Mouse (Mus musculus) liver (tissue): ENCODE results near the gene Stxbp3.
A peak's percentile ranks its signal among the peaks of the same experiment; 100 is the strongest.
"Not testable (repeated sequence)": the region's sequence is repeated elsewhere in the genome, so short reads cannot be mapped to it uniquely, and the experiment has no call there.

Experiments used
- DNase-seq: peaks from one replicate; pipeline ENCODE4 v3.0.0-alpha.2; 2020; ENCODE audit warnings: mixed read lengths

Gene Stxbp3

DNA sequence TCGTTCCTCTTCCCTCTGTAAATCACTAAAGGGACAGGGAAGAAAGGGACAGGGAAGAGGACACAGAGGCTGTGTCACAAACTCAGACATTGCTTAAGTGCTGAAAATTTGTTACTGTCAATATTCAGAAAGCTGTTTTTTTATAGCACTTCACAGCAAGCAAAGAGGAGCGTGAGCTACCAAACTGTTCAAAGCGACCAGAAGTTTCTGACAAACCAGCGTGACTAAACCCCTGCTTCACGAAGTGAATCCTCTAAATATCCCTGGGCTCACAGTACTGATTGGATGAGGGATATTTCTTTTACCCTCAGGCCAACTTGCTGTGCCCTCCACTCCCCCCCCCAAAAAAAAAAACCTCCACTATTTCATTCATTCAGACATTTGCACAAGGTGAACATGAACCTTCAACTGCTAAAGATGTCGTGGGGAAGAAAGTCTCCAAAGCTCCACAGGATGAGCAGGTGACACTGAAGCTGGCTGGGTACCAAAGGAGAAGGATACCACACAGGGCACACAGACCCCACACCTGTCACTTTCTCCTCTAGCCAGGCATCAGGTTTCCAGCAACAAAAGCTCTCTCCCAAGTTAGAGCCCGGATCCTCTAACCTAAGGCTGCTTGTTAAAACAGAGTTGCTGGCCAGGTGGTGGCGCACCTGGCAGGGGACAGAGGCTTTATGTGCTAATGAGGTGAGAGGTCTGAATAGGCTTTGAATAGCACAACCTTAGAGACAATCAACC, 16.2 kb upstream of the Stxbp3 start:
- DNase-seq = peak; percentile 26

- peak; percentile 23 for DNase-seq
Measured at GRCm38 (mm10) chr3:108855864-108856263, 15.5 kb upstream of the Stxbp3 start.

DNA sequence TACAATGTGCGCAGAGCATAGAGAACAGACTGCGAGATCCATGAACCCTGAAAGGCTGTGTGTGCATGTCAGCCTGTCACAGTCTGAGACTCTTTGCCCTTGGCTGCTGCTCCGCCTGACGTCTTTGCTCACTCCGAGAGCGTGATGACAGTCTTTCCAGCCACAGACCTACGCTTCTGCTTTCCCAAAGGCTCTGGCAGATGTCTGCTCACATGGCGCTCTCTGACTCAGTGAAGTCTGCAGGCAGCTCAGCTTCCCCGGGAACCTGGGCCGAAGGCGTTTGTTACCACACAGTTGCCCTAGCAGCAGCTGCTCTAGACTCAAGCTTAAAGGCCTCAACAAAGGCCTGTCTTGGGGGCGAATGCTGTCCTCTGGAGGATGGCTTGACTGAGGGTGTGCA, 15.0 kb upstream of the Stxbp3 start:
- peak; percentile 32 for DNase-seq

- no peak for DNase-seq
Measured at GRCm38 (mm10) chr3:108853266-108853665, 12.9 kb upstream of the Stxbp3 start.

DNA sequence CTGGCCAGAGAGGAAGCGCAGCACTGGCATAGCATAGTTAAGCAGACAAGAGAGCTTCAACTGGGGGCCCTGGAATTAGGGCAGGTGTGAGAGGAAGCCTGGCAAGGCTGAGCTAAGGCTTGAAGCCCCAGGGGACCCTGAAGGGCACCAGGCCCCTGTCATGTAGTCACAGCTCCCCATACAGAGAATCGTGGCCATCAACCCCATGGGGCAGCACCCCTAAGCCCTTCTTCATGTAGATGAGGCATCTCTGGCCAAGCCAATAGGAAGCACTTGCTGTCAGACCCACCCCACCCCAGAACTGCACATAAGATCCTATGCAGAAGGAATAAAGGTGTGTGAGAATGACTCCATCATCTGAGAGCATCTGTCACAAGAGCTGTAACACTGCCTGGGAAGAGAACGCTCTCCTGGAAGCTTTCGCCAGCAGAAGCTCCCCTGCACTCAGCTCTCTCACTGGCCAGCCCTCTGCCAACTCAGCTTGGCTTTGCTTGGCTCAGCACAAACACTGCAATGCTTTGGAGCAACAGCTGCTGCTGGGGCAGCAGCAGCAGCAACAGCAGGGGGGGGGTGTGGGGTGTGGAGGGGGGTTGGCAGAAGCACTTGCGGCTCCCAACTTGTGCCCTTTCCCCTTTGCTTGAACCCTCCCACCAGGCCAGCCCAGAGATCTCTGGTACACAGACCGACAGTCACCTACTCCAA, 11.8 kb upstream of the Stxbp3 start:
- no peak for DNase-seq

- no peak for DNase-seq
Measured at GRCm38 (mm10) chr3:108851554-108851953, 11.2 kb upstream of the Stxbp3 start.

- no peak for DNase-seq
Measured at GRCm38 (mm10) chr3:108851075-108851474, 10.7 kb upstream of the Stxbp3 start.

DNA sequence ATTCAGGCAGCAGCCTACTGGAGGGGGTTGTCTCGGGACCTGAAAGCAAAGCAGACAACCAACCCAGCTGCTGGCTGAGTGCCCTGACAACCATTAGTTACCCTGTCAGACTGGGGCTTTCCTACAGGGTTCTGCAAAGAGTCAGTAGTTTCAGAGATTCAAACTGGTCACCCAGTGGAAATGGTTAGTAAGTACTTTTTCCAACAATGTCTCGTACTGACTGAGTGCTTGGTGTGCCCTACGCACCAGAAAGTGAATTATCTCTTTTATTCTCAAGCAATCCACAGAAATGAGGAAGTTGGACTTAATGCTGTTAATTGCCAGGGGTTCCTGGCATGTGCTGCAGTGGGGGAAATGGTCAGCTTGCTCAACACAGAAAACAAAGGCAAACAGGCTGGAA, 10.2 kb upstream of the Stxbp3 start:
- no peak for DNase-seq

DNA sequence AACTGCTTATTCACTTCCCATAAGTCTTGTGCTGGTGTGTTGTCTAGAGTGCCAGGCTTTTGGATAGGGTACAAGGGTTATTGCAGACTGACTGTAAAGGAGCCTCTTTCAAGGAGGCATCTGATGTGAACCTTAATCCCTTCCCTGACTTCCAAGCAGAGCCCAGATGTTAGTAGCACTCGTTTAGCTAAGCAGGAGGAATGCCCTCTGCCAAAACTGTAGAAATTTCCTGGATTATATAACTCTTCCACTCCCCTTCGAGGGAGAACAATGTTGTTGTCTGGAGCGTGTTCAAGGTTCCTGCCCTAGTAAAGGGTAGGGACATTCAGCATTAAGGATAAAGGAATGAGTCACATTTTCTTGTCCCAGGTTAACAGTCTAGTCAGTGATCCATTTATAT, 6.3 kb upstream of the Stxbp3 start:
- DNase-seq = no peak

- no peak for DNase-seq
Measured at GRCm38 (mm10) chr3:108844521-108844920, 4.2 kb upstream of the Stxbp3 start.

GRCm38 (mm10) chr3:108844026-108844425, 3.7 kb upstream of the Stxbp3 start:
- DNase-seq = no peak

DNA sequence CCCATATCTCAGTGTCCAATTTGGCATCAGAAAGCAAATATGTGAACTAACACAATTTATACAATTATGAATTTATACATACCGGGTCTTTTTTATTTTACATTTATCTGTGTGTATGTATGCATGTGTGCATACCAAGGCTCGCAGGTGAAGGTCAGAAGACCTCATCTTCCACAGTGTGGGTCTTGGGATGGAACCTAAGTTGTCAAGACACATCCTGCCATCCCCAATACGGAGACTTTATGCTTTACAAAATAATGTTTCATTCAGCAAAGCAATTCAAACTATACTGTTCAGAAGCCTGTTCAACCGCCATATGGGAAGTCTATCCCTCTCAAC, 359 bp upstream of the Stxbp3 start:
- no peak for DNase-seq

GRCm38 (mm10) chr3:108839647-108839999, 703 bp downstream of the Stxbp3 start:
- DNase-seq = no peak

DNA sequence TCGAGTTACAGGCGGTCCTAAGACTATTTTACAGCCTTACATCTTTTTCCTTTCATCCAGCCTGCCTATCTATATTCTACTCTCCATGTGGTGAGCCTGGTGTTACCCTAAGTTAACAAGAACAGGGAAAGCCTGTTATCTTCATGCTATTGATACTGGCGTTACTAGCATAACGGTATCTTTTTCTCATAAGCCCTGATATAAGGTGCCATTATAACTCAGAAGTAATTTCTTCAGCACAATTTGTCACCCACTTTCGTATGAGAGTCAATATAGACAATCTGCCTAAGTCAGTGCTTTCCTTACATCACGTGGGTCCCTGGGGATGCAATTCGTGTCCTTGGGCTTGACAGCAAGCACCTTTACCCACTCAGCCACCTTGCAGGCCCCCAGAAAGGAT, 1.3 kb downstream of the Stxbp3 start:
- no peak for DNase-seq

DNA sequence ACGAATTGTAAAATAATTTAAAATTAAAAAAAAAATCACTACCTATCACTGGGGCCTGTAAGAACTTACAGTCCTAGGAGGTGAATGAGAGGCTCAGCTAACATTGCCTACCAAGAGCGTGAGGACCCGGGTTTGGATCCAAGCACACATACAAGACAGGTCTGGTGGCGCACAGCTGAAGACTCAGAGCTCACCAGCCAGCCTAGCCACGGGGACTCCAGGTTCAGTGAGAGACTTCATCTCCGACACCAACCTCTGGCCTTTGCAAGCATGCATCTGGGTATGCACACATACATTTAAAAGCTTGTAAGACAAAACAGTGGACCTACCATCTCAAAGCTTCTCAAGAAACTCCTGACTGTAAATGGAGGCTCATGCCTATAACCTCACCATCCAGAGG, 3.4 kb downstream of the Stxbp3 start:
- DNase-seq = no peak

GRCm38 (mm10) chr3:108833717-108834116, 6.6 kb downstream of the Stxbp3 start:
- not testable (repeated sequence) for DNase-seq

DNA sequence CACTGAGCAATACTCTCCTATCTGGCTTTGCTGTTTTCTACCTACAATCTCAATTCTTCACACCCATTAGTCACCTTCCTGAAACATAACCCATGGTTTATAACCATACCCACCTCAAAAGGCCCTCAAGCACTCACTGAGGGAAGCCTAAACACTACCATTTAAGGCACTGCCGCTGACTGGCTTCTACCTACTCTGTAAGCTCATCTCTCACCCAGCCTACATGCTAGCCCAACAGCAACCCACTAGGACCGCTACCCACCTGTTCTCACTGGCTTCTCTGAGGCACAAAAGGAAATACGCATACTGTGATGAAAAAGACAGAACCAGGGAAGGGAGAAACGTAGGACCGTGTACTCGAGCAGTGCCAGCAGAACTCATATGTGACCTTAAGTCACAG, 8.6 kb downstream of the Stxbp3 start:
- DNase-seq = no peak

- no peak for DNase-seq
Measured at GRCm38 (mm10) chr3:108830493-108830892, 9.8 kb downstream of the Stxbp3 start.

DNA sequence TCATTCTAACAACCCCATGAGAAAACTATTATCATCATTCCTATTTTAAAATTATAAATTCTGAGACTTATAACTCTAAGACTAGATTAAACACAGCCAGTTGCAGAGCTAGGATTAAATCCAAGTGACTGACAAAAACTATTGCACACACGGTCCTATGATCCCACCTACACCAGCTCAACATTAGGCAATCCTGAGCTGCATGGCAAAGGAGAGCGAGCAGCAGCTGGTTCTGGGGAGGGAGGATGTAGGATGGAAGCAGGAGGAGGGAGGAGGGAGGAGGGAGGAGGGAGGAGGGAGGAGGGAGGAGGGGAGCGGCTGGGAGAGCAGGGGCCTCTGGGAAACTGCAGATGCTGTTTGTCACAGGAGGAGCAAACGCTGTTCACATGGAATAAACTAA, 24.7 kb downstream of the Stxbp3 start:
- no peak for DNase-seq

- no peak for DNase-seq
Measured at GRCm38 (mm10) chr3:108810747-108811263, 29.5 kb downstream of the Stxbp3 start.

DNA sequence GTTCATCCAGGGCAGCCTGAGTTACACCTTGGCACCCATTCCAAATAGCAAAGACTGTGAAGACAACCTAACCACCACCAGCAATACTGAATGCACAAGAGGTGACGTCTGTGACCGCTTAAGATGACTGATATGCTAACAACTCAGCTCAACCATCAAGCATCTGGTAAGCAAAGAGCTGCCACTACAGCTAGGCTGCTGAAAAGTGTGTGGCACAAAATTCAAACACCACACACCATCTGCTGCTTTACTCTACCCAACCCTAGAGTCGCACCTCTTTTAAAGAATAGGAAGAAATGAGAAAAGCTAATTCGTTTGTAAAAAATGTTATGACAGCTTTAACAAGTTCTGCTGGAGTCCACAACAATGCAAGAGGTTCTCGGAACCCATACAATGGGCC, 34.7 kb downstream of the Stxbp3 start:
- no peak for DNase-seq

GRCm38 (mm10) chr3:108798375-108798774, 42.0 kb downstream of the Stxbp3 start:
- DNase-seq = no peak

- no peak for DNase-seq
Measured at GRCm38 (mm10) chr3:108797723-108798122, 42.6 kb downstream of the Stxbp3 start.

DNA sequence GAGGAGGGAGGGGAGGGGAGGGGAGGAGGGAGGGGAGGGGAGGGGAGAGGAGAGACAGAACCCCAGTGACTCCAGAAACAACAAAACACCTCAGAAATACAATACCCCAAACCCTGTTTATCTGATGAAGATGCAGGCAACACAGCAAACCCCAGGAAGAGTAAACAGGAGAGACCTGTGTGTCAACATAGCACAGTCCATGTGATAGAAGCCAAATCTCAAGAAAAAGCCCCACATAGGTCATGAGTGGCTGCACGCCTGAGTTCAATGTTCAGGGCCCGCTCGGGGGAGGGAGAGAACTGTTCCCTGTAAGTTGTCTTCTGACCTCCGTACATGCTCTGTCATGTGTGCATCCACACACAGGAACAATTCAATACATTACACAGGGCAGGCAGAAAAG, 43.9 kb downstream of the Stxbp3 start:
- DNase-seq = no peak
